7 mouse cellular contexts compared by ENCODE assay signal in the genomic region with DNA sequence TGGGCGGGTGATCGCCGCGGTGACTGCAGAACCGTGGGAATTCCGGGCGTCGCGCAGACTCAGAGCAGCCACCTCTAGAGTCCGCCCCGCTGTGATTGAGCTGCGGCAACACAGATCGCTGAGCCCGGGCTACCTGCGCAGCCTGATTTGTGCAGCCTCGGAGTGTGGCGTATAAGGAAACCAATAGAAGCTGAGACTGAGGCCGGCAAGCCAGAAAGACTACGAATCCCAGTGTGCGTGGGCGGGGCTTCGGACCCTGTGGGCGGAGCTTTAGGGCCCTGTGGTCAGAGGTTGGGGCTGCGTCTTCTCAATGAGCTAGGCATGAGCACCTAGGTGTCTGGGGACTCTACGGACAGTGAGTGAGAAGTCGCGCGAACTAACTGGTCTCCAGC. TPM values are rescaled to one million over a fixed set of nuclear protein-coding genes. Genes with fewer than 3 reads are reported as not detected.
DNase-seq lines count a peak whose midpoint lies in the region; ATAC-seq and TF ChIP-seq lines count a peak whose summit lies in the region.

Lgmn (minus strand) TSS at position 182 of the 392 bp plus-strand sequence.

- peak within 1 kb of the TSS; percentile 69 for H3K9ac ChIP-seq in intestine, postnatal 0 days (ENCODE audit: low read depth, low read length)
- H3K9ac ChIP-seq in midbrain, embryonic 12.5 days (replicated peaks): peak within 1 kb of the TSS; percentile 65

- peak within 1 kb of the TSS; percentile 74 for H3K4me3 ChIP-seq in intestine, postnatal 0 days (ENCODE audit: low read depth, low read length)
- H3K4me3 ChIP-seq in midbrain, embryonic 12.5 days: peak within 1 kb of the TSS; percentile 56
- H3K4me3 ChIP-seq in small intestine, adult 2 months (ENCODE audit: low read depth, low read length): peak within 1 kb of the TSS; percentile 94

- peak; percentile 54; the same call in 1 of the 2 replicates for TF ChIP-seq POLR2A in small intestine, adult 2 months (IDR thresholded peaks at IDR 0.05; ENCODE audit: low read depth, low read length)

- H3K27me3 ChIP-seq in intestine, postnatal 0 days (replicated peaks; ENCODE audit: control insufficient read depth, insufficient read depth, low read length): no peaks in the 10 kb centered on the region
- no peaks in the 10 kb centered on the region for H3K27me3 ChIP-seq in midbrain, embryonic 12.5 days
- H3K27me3 ChIP-seq in small intestine, adult 2 months (ENCODE audit: control insufficient read depth, insufficient read depth, low read length): no peaks in the 10 kb centered on the region

- DNase-seq in adrenal gland, adult 8-10 months: peak; percentile 97
- DNase-seq in embryo, embryonic 9.5 days (ENCODE audit: extremely low spot score): peak; percentile 96
- no peak for DNase-seq in gonadal fat pad, adult 2 months (ENCODE audit: low read depth)
- peak; percentile 99 for DNase-seq in left cerebral cortex, postnatal 4 days

- H3K36me3 ChIP-seq in intestine, postnatal 0 days (ENCODE audit: control insufficient read depth, insufficient read depth): no peaks in the 10 kb centered on the region
- H3K36me3 ChIP-seq in midbrain, embryonic 12.5 days: no peaks in the 10 kb centered on the region
- no peaks in the 10 kb centered on the region for H3K36me3 ChIP-seq in small intestine, adult 2 months (ENCODE audit: control insufficient read depth, insufficient read depth, low read length)

- TF ChIP-seq CTCF in intestine, postnatal 0 days (IDR thresholded peaks at IDR 0.05; ENCODE audit: low read depth): no peak
- no peak for TF ChIP-seq CTCF in small intestine, adult 2 months (IDR thresholded peaks at IDR 0.05; ENCODE audit: extremely low read depth, insufficient read length, insufficient replicate concordance, low read depth, low read length)

- 0 out of 2 replicates have a peak, but pooled peaks cover 5% of the 10 kb centered on the region for H3K4me1 ChIP-seq in intestine, postnatal 0 days (replicated peaks; ENCODE audit: control insufficient read depth, insufficient read depth, low read length)
- H3K4me1 ChIP-seq in midbrain, embryonic 12.5 days: peaks cover 9% of the 10 kb centered on the region; the same call in 1 of the 2 replicates
- H3K4me1 ChIP-seq in small intestine, adult 2 months (ENCODE audit: control insufficient read depth, insufficient read depth, insufficient read length, low read length): no peaks in the 10 kb centered on the region

- peak within 1 kb of the TSS; percentile 68 for H3K27ac ChIP-seq in intestine, postnatal 0 days (ENCODE audit: low read depth, low read length)
- no peak within 1 kb of the TSS for H3K27ac ChIP-seq in midbrain, embryonic 12.5 days (replicated peaks)
- peak within 1 kb of the TSS; percentile 54 for H3K27ac ChIP-seq in small intestine, adult 2 months (ENCODE audit: insufficient read depth, low read depth, low read length)

- WGBS in intestine, postnatal 0 days: under 1% methylated on average over 28 of the region's 28 CpGs
- WGBS in midbrain, embryonic 12.5 days: 0% methylated on average over 28 of the region's 28 CpGs
- 0% methylated on average over 28 of the region's 28 CpGs for WGBS in small intestine, adult 2 months

- H3K9me3 ChIP-seq in intestine, postnatal 0 days (ENCODE audit: control insufficient read depth): no peaks in the 10 kb centered on the region
- H3K9me3 ChIP-seq in midbrain, embryonic 12.5 days: no peaks in the 10 kb centered on the region

- intact Hi-C loops in left cerebral cortex, postnatal 4 days (cut with DNase I): no loop called here

- H3K4me2 ChIP-seq in intestine, postnatal 0 days (replicated peaks; ENCODE audit: low read depth): peak within 1 kb of the TSS; percentile 73
- peak within 1 kb of the TSS; percentile 67 for H3K4me2 ChIP-seq in midbrain, embryonic 12.5 days (replicated peaks)

- peak; percentile 99 for ATAC-seq in intestine, postnatal 0 days
- ATAC-seq in midbrain, embryonic 12.5 days (ENCODE audit: low FRiP score, low read depth): peak; percentile 100

RNA-seq across cellular contexts. Expression of gene Lgmn, which starts in this region (rescaled TPM):
- 100 to 1,000 TPM; 135 to 148 (median 141) TPM for total RNA-seq in adrenal gland, adult 8-10 months (2022)
- polyA plus RNA-seq in gonadal fat pad, adult 2 months (2012; rRNA removed): 128 and 155 TPM in 2 replicates
- polyA plus RNA-seq in intestine, postnatal 0 days (2015; fragmentation: Nextera tagmentation; extraction: Ambion mirVana): 1,340 and 1,424 TPM in 2 replicates
- 10 to 100 TPM; 65.7 to 72.1 TPM for total RNA-seq in left cerebral cortex, postnatal 4 days (2021)
- 55.6 and 61.7 TPM in 2 replicates for polyA plus RNA-seq in midbrain, embryonic 12.5 days (2016; fragmentation: Nextera tagmentation; extraction: Ambion mirVana)
- polyA plus RNA-seq in small intestine, adult 2 months (2012; rRNA removed): 48.6 and 70.2 TPM in 2 replicates
